Mouse (Mus musculus): ENCODE data around the gene Nsd2. TPM values are rescaled to one million over a fixed set of nuclear protein-coding genes. Genes with fewer than 3 reads are reported as not detected.

Nsd2 gene
- polyA plus RNA-seq, 1 experiment from 2014 or later, result 87.2 TPM

- Histone ChIP-seq H3K4me2 (replicated peaks) (no peak overlapping the region), H3K4me3 (replicated peaks) (no peak overlapping the region), H3K27me3 (no peaks in the 10 kb centered on the region), H3K4me1 (replicated peaks) (no peaks in the 10 kb centered on the region), H3K9me3 (no peaks in the 10 kb centered on the region; the same call in 1 of the 2 replicates), H3K9ac (replicated peaks) (no peak overlapping the region), H3K36me3 (peaks cover 77% of the 10 kb centered on the region), H3K27ac (no peak overlapping the region)
- no peak for ATAC-seq
Measured at GRCm38 (mm10) chr5:33857693-33858092, 37.2 kb downstream of the Nsd2 start.

- no peak for ATAC-seq
Measured at GRCm38 (mm10) chr5:33875472-33875871, 54.9 kb downstream of the Nsd2 start.

GRCm38 (mm10) chr5:33881118-33881517 lies 60.6 kb downstream of the Nsd2 start:
- peaks cover 88% of the 10 kb centered on the region for H3K36me3 ChIP-seq
- 95% methylated on average over 4 of the region's 4 CpGs for WGBS

More at GRCm38 (mm10) chr5:33875472-33875871, 54.9 kb downstream of the Nsd2 start:
- WGBS, result 95% methylated on average over 1 of the region's 1 CpGs
- no peaks in the 10 kb centered on the region for H3K9me3 ChIP-seq
- H3K4me2 ChIP-seq (replicated peaks), result no peak overlapping the region
- H3K4me1 ChIP-seq (replicated peaks), result no peaks in the 10 kb centered on the region
- H3K9ac ChIP-seq (replicated peaks), result no peak overlapping the region
- no peak overlapping the region for H3K27ac ChIP-seq
- peaks cover 71% of the 10 kb centered on the region for H3K36me3 ChIP-seq
- H3K27me3 ChIP-seq, result no peaks in the 10 kb centered on the region
- no peak overlapping the region for H3K4me3 ChIP-seq (replicated peaks)

GRCm38 (mm10) chr5:33893406-33893805 lies 72.9 kb downstream of the Nsd2 start:
- Histone ChIP-seq H3K9me3 (no peaks in the 10 kb centered on the region), H3K27me3 (no peaks in the 10 kb centered on the region), H3K4me1 (replicated peaks) (no peaks in the 10 kb centered on the region), H3K4me2 (replicated peaks) (no peak overlapping the region), H3K4me3 (replicated peaks) (no peak overlapping the region), H3K36me3 (peaks cover 99% of the 10 kb centered on the region), H3K27ac (no peak overlapping the region), H3K9ac (replicated peaks) (no peak overlapping the region)
- no peak for ATAC-seq
- 96% methylated on average over 6 of the region's 6 CpGs for WGBS

More at GRCm38 (mm10) chr5:33881118-33881517, 60.6 kb downstream of the Nsd2 start:
- no peaks in the 10 kb centered on the region for H3K9me3 ChIP-seq
- no peak overlapping the region for H3K9ac ChIP-seq (replicated peaks)
- no peak for ATAC-seq
- no peaks in the 10 kb centered on the region for H3K4me1 ChIP-seq (replicated peaks)
- no peak overlapping the region for H3K27ac ChIP-seq
- H3K27me3 ChIP-seq, result no peaks in the 10 kb centered on the region
- no peak overlapping the region for H3K4me3 ChIP-seq (replicated peaks)
- no peak overlapping the region for H3K4me2 ChIP-seq (replicated peaks)

GRCm38 (mm10) chr5:33895116-33895515 lies 74.6 kb downstream of the Nsd2 start:
- no peak overlapping the region for H3K4me3 ChIP-seq (replicated peaks)
- peaks cover 99% of the 10 kb centered on the region for H3K36me3 ChIP-seq
- 0 out of 2 replicates have a peak, but pooled peaks have one; percentile 43 for ATAC-seq
- no peaks in the 10 kb centered on the region for H3K27me3 ChIP-seq
- 90% methylated on average over 9 of the region's 9 CpGs for WGBS
- no peak overlapping the region for H3K27ac ChIP-seq
- no peaks in the 10 kb centered on the region for H3K4me1 ChIP-seq (replicated peaks)
- H3K9ac ChIP-seq (replicated peaks), result no peak overlapping the region
- H3K4me2 ChIP-seq (replicated peaks), result no peak overlapping the region
- H3K9me3 ChIP-seq, result no peaks in the 10 kb centered on the region

GRCm38 (mm10) chr5:33897158-33897557 lies 76.6 kb downstream of the Nsd2 start:
- no peak overlapping the region for H3K27ac ChIP-seq
- H3K4me2 ChIP-seq (replicated peaks), result no peak overlapping the region
- H3K4me1 ChIP-seq (replicated peaks), result no peaks in the 10 kb centered on the region
- H3K4me3 ChIP-seq (replicated peaks), result no peak overlapping the region
- WGBS, result 89% methylated on average over 2 of the region's 2 CpGs
- H3K9me3 ChIP-seq, result no peaks in the 10 kb centered on the region
- H3K9ac ChIP-seq (replicated peaks), result no peak overlapping the region
- no peak for ATAC-seq
- H3K27me3 ChIP-seq, result no peaks in the 10 kb centered on the region
- H3K36me3 ChIP-seq, result peaks cover 99% of the 10 kb centered on the region

- Histone ChIP-seq H3K9me3 (no peaks in the 10 kb centered on the region), H3K27ac (no peak overlapping the region), H3K4me1 (replicated peaks) (no peaks in the 10 kb centered on the region), H3K27me3 (no peaks in the 10 kb centered on the region), H3K36me3 (peaks cover 95% of the 10 kb centered on the region), H3K4me2 (replicated peaks) (no peak overlapping the region), H3K9ac (replicated peaks) (no peak overlapping the region), H3K4me3 (replicated peaks) (no peak overlapping the region)
- ATAC-seq, result 0 out of 2 replicates have a peak, but pooled peaks have one; percentile 20
- WGBS, result 90% methylated on average over 9 of the region's 9 CpGs
Measured at GRCm38 (mm10) chr5:33898671-33899070, 78.1 kb downstream of the Nsd2 start.

GRCm38 (mm10) chr5:33899245-33899644 lies 78.7 kb downstream of the Nsd2 start:
- H3K9me3 ChIP-seq, result no peaks in the 10 kb centered on the region
- no peak overlapping the region for H3K27ac ChIP-seq
- peaks cover 89% of the 10 kb centered on the region for H3K36me3 ChIP-seq
- ATAC-seq, result no peak
- no peak overlapping the region for H3K9ac ChIP-seq (replicated peaks)
- WGBS, result 89% methylated on average over 3 of the region's 3 CpGs
- H3K4me1 ChIP-seq (replicated peaks), result no peaks in the 10 kb centered on the region
- no peak overlapping the region for H3K4me2 ChIP-seq (replicated peaks)
- no peaks in the 10 kb centered on the region for H3K27me3 ChIP-seq
- H3K4me3 ChIP-seq (replicated peaks), result no peak overlapping the region

DNA sequence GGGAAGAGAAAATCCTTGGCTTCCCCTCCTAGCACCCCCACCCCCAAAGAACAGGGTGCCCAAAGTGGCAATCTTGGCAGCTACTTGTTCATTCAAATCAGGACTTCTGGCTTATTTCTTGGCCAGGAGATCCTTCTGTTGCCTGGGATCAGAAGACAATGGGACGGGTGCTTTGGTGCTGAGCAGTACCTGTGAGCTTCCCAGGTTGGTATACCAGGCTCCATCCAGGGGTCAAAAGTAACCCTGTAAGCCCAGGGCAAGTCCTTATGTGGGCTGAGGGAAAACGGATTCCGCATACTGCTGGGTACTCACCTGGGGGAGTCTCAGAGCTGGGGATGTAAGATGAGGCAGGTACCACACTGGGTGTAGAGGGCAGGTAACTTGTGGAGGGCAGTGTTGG lies 79.6 kb downstream of the Nsd2 start:
- no peaks in the 10 kb centered on the region for H3K27me3 ChIP-seq
- H3K4me3 ChIP-seq (replicated peaks), result no peak overlapping the region
- H3K9ac ChIP-seq (replicated peaks), result no peak overlapping the region
- no peaks in the 10 kb centered on the region for H3K9me3 ChIP-seq
- H3K27ac ChIP-seq, result no peak overlapping the region
- H3K4me2 ChIP-seq (replicated peaks), result no peak overlapping the region
- H3K36me3 ChIP-seq, result peaks cover 81% of the 10 kb centered on the region
- ATAC-seq, result no peak
- no peaks in the 10 kb centered on the region for H3K4me1 ChIP-seq (replicated peaks)
- 89% methylated on average over 3 of the region's 3 CpGs for WGBS

DNA sequence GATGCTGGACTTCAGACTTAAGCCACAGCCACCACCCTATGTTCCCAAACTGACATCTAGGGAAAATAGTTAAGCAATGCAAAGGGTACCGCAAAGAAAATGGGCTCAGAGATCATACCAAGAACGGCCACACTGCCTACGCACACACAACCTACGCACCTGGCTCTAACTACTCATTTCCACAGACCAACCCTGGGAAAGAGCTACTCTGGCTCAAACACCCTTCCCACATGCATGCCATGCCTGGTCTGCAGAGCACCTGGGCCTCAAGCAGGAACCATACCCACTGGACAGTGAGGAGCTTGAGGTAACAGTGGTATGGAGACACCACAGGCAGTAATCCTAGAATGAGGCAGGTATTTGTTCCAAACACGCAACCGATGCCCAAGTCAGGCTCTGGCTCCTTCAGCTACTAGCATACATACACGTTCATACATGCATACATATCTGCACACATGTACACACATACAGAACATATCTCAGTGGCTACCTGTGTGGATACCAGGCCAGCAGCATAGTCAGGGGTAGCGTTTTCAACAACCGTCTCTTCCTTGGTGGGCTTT lies 80.3 kb downstream of the Nsd2 start:
- Histone ChIP-seq H3K9me3 (no peaks in the 10 kb centered on the region), H3K4me3 (replicated peaks) (no peak overlapping the region), H3K27me3 (no peaks in the 10 kb centered on the region), H3K36me3 (peaks cover 74% of the 10 kb centered on the region), H3K27ac (no peak overlapping the region), H3K9ac (replicated peaks) (no peak overlapping the region), H3K4me1 (replicated peaks) (no peaks in the 10 kb centered on the region), H3K4me2 (replicated peaks) (no peak overlapping the region)
- 98% methylated on average over 9 of the region's 9 CpGs for WGBS
- ATAC-seq, result no peak

DNA sequence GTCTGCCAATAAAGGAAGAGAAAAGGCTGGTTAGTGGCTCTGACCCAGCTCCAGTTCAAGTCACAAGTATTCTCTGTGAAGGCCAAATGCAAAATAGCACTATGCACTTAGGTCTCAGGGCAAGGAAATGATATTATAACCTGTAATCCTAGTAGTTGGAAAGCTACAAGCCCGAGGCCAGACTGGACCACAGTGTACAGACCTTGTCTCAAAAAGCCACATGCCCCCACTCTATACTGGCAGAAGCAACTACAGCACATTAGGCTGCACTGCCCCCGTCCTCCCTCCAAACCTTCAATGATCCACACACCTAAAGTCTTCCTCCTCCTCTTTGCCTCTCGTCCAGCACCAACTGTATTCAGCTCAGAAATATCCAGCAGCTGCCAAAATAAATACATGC lies 80.8 kb downstream of the Nsd2 start:
- WGBS, result 91% methylated on average over 3 of the region's 3 CpGs
- no peak overlapping the region for H3K9ac ChIP-seq (replicated peaks)
- peaks cover 69% of the 10 kb centered on the region for H3K36me3 ChIP-seq
- no peak overlapping the region for H3K4me2 ChIP-seq (replicated peaks)
- no peak for ATAC-seq
- H3K4me3 ChIP-seq (replicated peaks), result no peak overlapping the region
- H3K27me3 ChIP-seq, result no peaks in the 10 kb centered on the region
- no peak overlapping the region for H3K27ac ChIP-seq
- H3K9me3 ChIP-seq, result no peaks in the 10 kb centered on the region
- H3K4me1 ChIP-seq (replicated peaks), result no peaks in the 10 kb centered on the region

- no peaks in the 10 kb centered on the region for H3K4me1 ChIP-seq (replicated peaks)
- no peak overlapping the region for H3K27ac ChIP-seq
- WGBS, result 87% methylated on average over 2 of the region's 2 CpGs
- no peak overlapping the region for H3K4me3 ChIP-seq (replicated peaks)
- no peaks in the 10 kb centered on the region for H3K9me3 ChIP-seq
- no peak overlapping the region for H3K4me2 ChIP-seq (replicated peaks)
- H3K36me3 ChIP-seq, result peaks cover 55% of the 10 kb centered on the region
- no peak for ATAC-seq
- no peaks in the 10 kb centered on the region for H3K27me3 ChIP-seq
- H3K9ac ChIP-seq (replicated peaks), result no peak overlapping the region
Measured at GRCm38 (mm10) chr5:33902696-33903095, 82.2 kb downstream of the Nsd2 start.

DNA sequence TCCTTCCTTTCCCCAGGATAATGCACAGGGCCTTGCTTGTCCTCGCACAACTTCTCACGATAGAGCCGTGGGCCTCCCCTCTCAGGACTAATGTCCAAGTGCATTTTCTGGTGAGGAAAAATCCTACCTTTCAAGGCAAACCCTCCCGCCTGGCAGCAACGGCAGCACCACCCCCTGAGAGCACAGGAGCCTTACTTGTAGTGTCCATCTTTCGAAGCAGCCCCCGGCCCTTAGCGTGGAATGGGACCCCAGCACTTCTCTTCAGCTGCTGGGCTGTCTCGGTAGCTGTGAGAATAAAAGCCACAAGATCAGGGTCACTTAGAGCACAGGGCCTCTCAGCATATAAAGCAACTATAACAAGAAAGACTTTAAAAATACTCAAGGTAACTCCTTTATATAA lies 82.7 kb downstream of the Nsd2 start:
- Histone ChIP-seq H3K4me1 (replicated peaks) (no peaks in the 10 kb centered on the region), H3K4me2 (replicated peaks) (no peak overlapping the region), H3K9me3 (no peaks in the 10 kb centered on the region), H3K36me3 (peaks cover 50% of the 10 kb centered on the region), H3K4me3 (replicated peaks) (no peak overlapping the region), H3K27me3 (no peaks in the 10 kb centered on the region), H3K27ac (no peak overlapping the region), H3K9ac (replicated peaks) (no peak overlapping the region)
- ATAC-seq, result no peak
- 90% methylated on average over 9 of the region's 9 CpGs for WGBS
